Mouse (Mus musculus): Measurements from ENCODE around the gene Mcoln1. TPM values are rescaled to one million over a fixed set of nuclear protein-coding genes. Genes with fewer than 3 reads are reported as not detected.

Gene Mcoln1
- polyA plus RNA-seq, 1 experiment from 2014 or later, result 19.9 TPM

DNA sequence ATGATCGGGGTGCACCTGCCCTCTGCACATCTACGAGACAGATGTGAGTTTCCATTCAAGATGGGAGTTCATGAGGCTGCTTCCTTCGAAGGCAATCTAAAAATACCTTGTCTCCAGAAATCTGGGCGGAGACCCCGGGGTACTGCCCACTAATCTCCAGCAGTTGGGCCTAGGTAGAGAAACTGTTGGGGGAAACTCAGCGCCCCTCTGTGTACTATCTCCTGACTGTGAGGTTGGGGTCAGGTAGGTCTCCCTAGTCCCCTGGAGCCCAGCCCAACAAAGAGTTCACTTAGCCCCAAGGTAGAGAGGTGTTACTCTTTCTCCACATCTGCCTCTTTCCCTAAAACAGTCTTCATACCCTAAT, 6.4 kb upstream of the Mcoln1 start:
- H3K27me3 ChIP-seq (ENCODE audit: insufficient read depth, low read length), result no peaks in the 10 kb centered on the region
- TF ChIP-seq CTCF (IDR thresholded peaks at IDR 0.05; ENCODE audit: low read depth), result no peak
- no peak for TF ChIP-seq EP300 (IDR thresholded peaks at IDR 0.05; ENCODE audit: low read depth)
- H3K4me3 ChIP-seq (ENCODE audit: low read depth, low read length), result peak overlapping the region; percentile 78
- no peaks in the 10 kb centered on the region for H3K9me3 ChIP-seq (ENCODE audit: low read length)
- H3K4me1 ChIP-seq (ENCODE audit: insufficient read depth), result peaks cover 10% of the 10 kb centered on the region; the same call in 1 of the 2 replicates
- H3K9ac ChIP-seq (replicated peaks), result peak overlapping the region; percentile 91
- peaks cover 11% of the 10 kb centered on the region for H3K36me3 ChIP-seq (replicated peaks; ENCODE audit: insufficient read depth, low read length)
- WGBS (ENCODE audit: insufficient replicate concordance), result 30% methylated on average over 6 of the region's 6 CpGs
- H3K27ac ChIP-seq (ENCODE audit: low read depth), result 0 out of 2 replicates have a peak overlapping the region, but pooled peaks have one; percentile 2
- no peak for ATAC-seq
- H3K4me2 ChIP-seq (ENCODE audit: low read depth, low read length), result peak overlapping the region; percentile 79
- DNase-seq, result no peak

- no peak overlapping the region for H3K9ac ChIP-seq (replicated peaks)
- no peak overlapping the region for H3K4me3 ChIP-seq (ENCODE audit: low read depth, low read length)
- H3K27me3 ChIP-seq (ENCODE audit: insufficient read depth, low read length), result no peaks in the 10 kb centered on the region
- DNase-seq (no peak), ATAC-seq (no peak)
- peaks cover 11% of the 10 kb centered on the region for H3K36me3 ChIP-seq (replicated peaks; ENCODE audit: insufficient read depth, low read length)
- peaks cover 16% of the 10 kb centered on the region for H3K4me1 ChIP-seq (ENCODE audit: insufficient read depth)
- H3K9me3 ChIP-seq (ENCODE audit: low read length), result no peaks in the 10 kb centered on the region
- H3K4me2 ChIP-seq (ENCODE audit: low read depth, low read length), result no peak overlapping the region
- 91% methylated on average over 44 of the region's 44 CpGs for WGBS (ENCODE audit: insufficient replicate concordance)
- TF ChIP-seq EP300 (IDR thresholded peaks at IDR 0.05; ENCODE audit: low read depth) (no peak), CTCF (IDR thresholded peaks at IDR 0.05; ENCODE audit: low read depth) (no peak)
- no peak overlapping the region for H3K27ac ChIP-seq (ENCODE audit: low read depth)
These were observed 4.5 kb upstream of the Mcoln1 start for GRCm38 (mm10) chr8:3495578-3496427.

GRCm38 (mm10) chr8:3496428-3496748, 3.9 kb upstream of the Mcoln1 start:
- ATAC-seq (no peak), DNase-seq (no peak)
- Histone ChIP-seq H3K4me2 (ENCODE audit: low read depth, low read length) (no peak overlapping the region), H3K9ac (replicated peaks) (no peak overlapping the region), H3K4me3 (ENCODE audit: low read depth, low read length) (no peak overlapping the region), H3K27ac (ENCODE audit: low read depth) (no peak overlapping the region), H3K9me3 (ENCODE audit: low read length) (no peaks in the 10 kb centered on the region), H3K4me1 (ENCODE audit: insufficient read depth) (peaks cover 22% of the 10 kb centered on the region), H3K36me3 (replicated peaks; ENCODE audit: insufficient read depth, low read length) (peaks cover 11% of the 10 kb centered on the region), H3K27me3 (ENCODE audit: insufficient read depth, low read length) (no peaks in the 10 kb centered on the region)
- TF ChIP-seq EP300 (IDR thresholded peaks at IDR 0.05; ENCODE audit: low read depth) (no peak), CTCF (IDR thresholded peaks at IDR 0.05; ENCODE audit: low read depth) (no peak)
- 88% methylated on average over 15 of the region's 15 CpGs for WGBS (ENCODE audit: insufficient replicate concordance)

DNA sequence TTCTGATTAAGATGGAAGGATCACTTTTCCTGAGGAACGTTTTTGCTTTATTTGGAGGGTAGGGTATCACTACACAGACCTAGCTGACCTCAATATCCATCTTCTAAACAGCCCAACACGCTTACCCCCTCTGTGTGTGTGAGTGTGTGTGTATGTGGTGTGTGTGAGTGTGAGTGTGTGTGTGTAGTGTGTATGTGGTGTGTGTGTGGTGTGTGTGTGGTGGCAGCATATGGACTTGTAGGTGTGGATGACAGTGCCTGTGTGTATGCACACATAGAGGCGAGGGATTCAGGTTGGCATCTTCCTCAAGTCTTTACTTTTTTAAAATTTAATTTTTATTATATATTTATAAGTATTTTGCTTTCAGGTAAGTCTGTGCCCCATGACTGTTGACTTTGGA, 1.7 kb upstream of the Mcoln1 start:
- Histone ChIP-seq H3K9ac (replicated peaks) (no peak overlapping the region), H3K36me3 (replicated peaks; ENCODE audit: insufficient read depth, low read length) (peaks cover 11% of the 10 kb centered on the region), H3K27me3 (ENCODE audit: insufficient read depth, low read length) (no peaks in the 10 kb centered on the region), H3K4me1 (ENCODE audit: insufficient read depth) (peaks cover 30% of the 10 kb centered on the region), H3K27ac (ENCODE audit: low read depth) (no peak overlapping the region), H3K4me3 (ENCODE audit: low read depth, low read length) (no peak overlapping the region), H3K4me2 (ENCODE audit: low read depth, low read length) (no peak overlapping the region), H3K9me3 (ENCODE audit: low read length) (no peaks in the 10 kb centered on the region)
- ATAC-seq (no peak), DNase-seq (no peak)
- TF ChIP-seq CTCF (IDR thresholded peaks at IDR 0.05; ENCODE audit: low read depth) (no peak), EP300 (IDR thresholded peaks at IDR 0.05; ENCODE audit: low read depth) (no peak)
- WGBS (ENCODE audit: insufficient replicate concordance), result 77% methylated on average over 3 of the region's 3 CpGs

GRCm38 (mm10) chr8:3499751-3500150, 506 bp upstream of the Mcoln1 start:
- Histone ChIP-seq H3K4me3 (ENCODE audit: low read depth, low read length) (peak overlapping the region; percentile 84), H3K4me2 (ENCODE audit: low read depth, low read length) (peak overlapping the region; percentile 89), H3K36me3 (replicated peaks; ENCODE audit: insufficient read depth, low read length) (peaks cover 11% of the 10 kb centered on the region), H3K27me3 (ENCODE audit: insufficient read depth, low read length) (no peaks in the 10 kb centered on the region), H3K9me3 (ENCODE audit: low read length) (no peaks in the 10 kb centered on the region), H3K27ac (ENCODE audit: low read depth) (peak overlapping the region; percentile 83), H3K9ac (replicated peaks) (peak overlapping the region; percentile 77), H3K4me1 (ENCODE audit: insufficient read depth) (peaks cover 22% of the 10 kb centered on the region)
- ATAC-seq (peak; percentile 31), DNase-seq (no peak)
- TF ChIP-seq EP300 (IDR thresholded peaks at IDR 0.05; ENCODE audit: low read depth) (no peak), CTCF (IDR thresholded peaks at IDR 0.05; ENCODE audit: low read depth) (no peak)
- WGBS (ENCODE audit: insufficient replicate concordance), result 5% methylated on average over 8 of the region's 8 CpGs

GRCm38 (mm10) chr8:3502217-3502616, 2.0 kb downstream of the Mcoln1 start:
- Histone ChIP-seq H3K27me3 (ENCODE audit: insufficient read depth, low read length) (no peaks in the 10 kb centered on the region), H3K9me3 (ENCODE audit: low read length) (no peaks in the 10 kb centered on the region), H3K4me3 (ENCODE audit: low read depth, low read length) (no peak overlapping the region), H3K4me2 (ENCODE audit: low read depth, low read length) (no peak overlapping the region), H3K4me1 (ENCODE audit: insufficient read depth) (peaks cover 22% of the 10 kb centered on the region), H3K9ac (replicated peaks) (peak overlapping the region; percentile 41), H3K36me3 (replicated peaks; ENCODE audit: insufficient read depth, low read length) (peaks cover 15% of the 10 kb centered on the region; the same call in 1 of the 2 replicates), H3K27ac (ENCODE audit: low read depth) (no peak overlapping the region)
- no peak for DNase-seq
- TF ChIP-seq EP300 (IDR thresholded peaks at IDR 0.05; ENCODE audit: low read depth) (no peak), CTCF (IDR thresholded peaks at IDR 0.05; ENCODE audit: low read depth) (no peak)
- ATAC-seq, result no peak
- 58% methylated on average over 4 of the region's 4 CpGs for WGBS (ENCODE audit: insufficient replicate concordance)

Measured in liver, postnatal 0 days (tissue).